ENCODE assay signal across 8 mouse cellular contexts in the genomic region with DNA sequence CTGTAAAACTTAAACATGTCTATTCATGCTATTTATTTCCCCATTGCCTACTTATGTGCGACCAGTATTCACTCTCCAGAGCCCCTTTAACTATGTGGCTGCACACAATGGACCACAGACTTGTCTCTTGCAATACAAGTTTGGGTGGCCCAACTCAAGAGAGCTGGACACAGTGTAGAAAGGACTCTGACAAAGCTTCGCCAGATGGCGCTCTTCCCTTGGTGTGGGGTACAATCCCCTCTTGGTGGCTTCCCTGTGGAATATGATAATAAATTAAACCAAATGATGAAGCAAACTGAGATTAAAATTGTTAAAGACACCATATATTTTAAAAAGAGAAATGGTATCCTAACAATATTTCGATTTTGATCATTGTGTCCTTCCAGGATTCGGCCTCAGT.
DNase-seq lines count a peak whose midpoint lies in the region; ATAC-seq lines count a peak whose summit lies in the region.

No protein-coding gene starts in this region.

- H3K27ac ChIP-seq in heart, embryonic 11.5 days (ENCODE audit: low read depth, low read length): no peak overlapping the region

- no peak for ATAC-seq in heart, embryonic 11.5 days (replicated peaks; ENCODE audit: insufficient number of reproducible peaks, low FRiP score, low TSS enrichment)

- no peaks in the 10 kb centered on the region for H3K36me3 ChIP-seq in heart, embryonic 11.5 days (ENCODE audit: control insufficient read depth, insufficient read depth, low read length)

- H3K4me2 ChIP-seq in heart, embryonic 11.5 days: no peak overlapping the region

- no peaks in the 10 kb centered on the region for H3K27me3 ChIP-seq in heart, embryonic 11.5 days (ENCODE audit: control insufficient read depth, insufficient read depth, low read length)

- no peak overlapping the region for H3K9ac ChIP-seq in heart, embryonic 11.5 days (ENCODE audit: low read depth, low read length)

- no peaks in the 10 kb centered on the region for H3K4me1 ChIP-seq in heart, embryonic 11.5 days (ENCODE audit: control insufficient read depth, insufficient read depth, low read length)

- WGBS in heart, embryonic 11.5 days (ENCODE audit: insufficient replicate concordance): 54% methylated on average over 5 of the region's 5 CpGs

- no peaks in the 10 kb centered on the region for H3K9me3 ChIP-seq in heart, embryonic 11.5 days (replicated peaks; ENCODE audit: control insufficient read depth, low read length)

- intact Hi-C loops in heart, postnatal 14 days (cut with DNase I): no loop called here

- no peak overlapping the region for H3K4me3 ChIP-seq in heart, embryonic 11.5 days (ENCODE audit: low read depth, low read length)

- DNase-seq in heart, postnatal 14 days: peak; percentile 5 to 14
- peak; percentile 8 for DNase-seq in right cerebral cortex, postnatal 14 days
- DNase-seq in right cerebral cortex, postnatal 36 days (ENCODE audit: low spot score in 2 of 2): no peak
- DNase-seq in embryo, embryonic 10.5 days (ENCODE audit: low spot score): peak; percentile 71
- DNase-seq in retina, postnatal 7 days (ENCODE audit: low read depth, low spot score): peak; percentile 9
- no peak for DNase-seq in thymus, postnatal 36 days
- DNase-seq in ovary, adult 18-20 months (ENCODE audit: low spot score): no peak

Comparison
In these comparisons a context has a peak if more than half of its experiments do, and no peak if none do; other contexts are left out.
1. DNase-seq: peak in heart, postnatal 14 days (2 of 2), right cerebral cortex, postnatal 14 days (single experiment), embryo, embryonic 10.5 days (single experiment) and retina, postnatal 7 days (single experiment); none in right cerebral cortex, postnatal 36 days (0 of 2), thymus, postnatal 36 days (0 of 2) and ovary, adult 18-20 months (single experiment).